Mouse (Mus musculus): ENCODE measurements around the gene Snx10.

Snx10 gene

GRCm38 (mm10) chr6:51585980-51586379, 62.3 kb downstream of the Snx10 start:
- peak; percentile 58 for DNase-seq (ENCODE audit: low spot score)

- no peak for DNase-seq (ENCODE audit: low spot score)
Observed at GRCm38 (mm10) chr6:51587266-51587665, 63.6 kb downstream of the Snx10 start.

GRCm38 (mm10) chr6:51591264-51591663, 67.6 kb downstream of the Snx10 start:
- no peak for DNase-seq (ENCODE audit: low spot score)

GRCm38 (mm10) chr6:51591844-51592243, 68.1 kb downstream of the Snx10 start:
- no peak for DNase-seq (ENCODE audit: low spot score)

GRCm38 (mm10) chr6:51592356-51593115, 68.8 kb downstream of the Snx10 start:
- peak; percentile 78 for DNase-seq (ENCODE audit: low spot score)

GRCm38 (mm10) chr6:51593446-51594035, 69.8 kb downstream of the Snx10 start:
- no peak for DNase-seq (ENCODE audit: low spot score)

GRCm38 (mm10) chr6:51594516-51594915, 70.8 kb downstream of the Snx10 start:
- no peak for DNase-seq (ENCODE audit: low spot score)

- no peak for DNase-seq (ENCODE audit: low spot score)
Observed at GRCm38 (mm10) chr6:51598058-51598457, 74.4 kb downstream of the Snx10 start.

- DNase-seq (ENCODE audit: low spot score): no peak
Observed at GRCm38 (mm10) chr6:51600412-51600811, 76.7 kb downstream of the Snx10 start.

- DNase-seq (ENCODE audit: low spot score): no peak
Observed at GRCm38 (mm10) chr6:51602341-51602740, 78.6 kb downstream of the Snx10 start.

- DNase-seq (ENCODE audit: low spot score): no peak
Observed at GRCm38 (mm10) chr6:51603691-51604090, 80.0 kb downstream of the Snx10 start.

GRCm38 (mm10) chr6:51606245-51606644, 82.5 kb downstream of the Snx10 start:
- DNase-seq (ENCODE audit: low spot score): no peak

- DNase-seq (ENCODE audit: low spot score): no peak
Observed at GRCm38 (mm10) chr6:51606803-51607202, 83.1 kb downstream of the Snx10 start.

GRCm38 (mm10) chr6:51611621-51612020, 87.9 kb downstream of the Snx10 start:
- DNase-seq (ENCODE audit: low spot score): no peak

- DNase-seq (ENCODE audit: low spot score): peak; percentile 16
Observed at GRCm38 (mm10) chr6:51612371-51613051, 88.8 kb downstream of the Snx10 start.

- DNase-seq (ENCODE audit: low spot score): no peak
Observed at GRCm38 (mm10) chr6:51613661-51614060, 90.0 kb downstream of the Snx10 start.

GRCm38 (mm10) chr6:51626843-51627242, 103.1 kb downstream of the Snx10 start:
- no peak for DNase-seq (ENCODE audit: low spot score)

GRCm38 (mm10) chr6:51629671-51630070, 106.0 kb downstream of the Snx10 start:
- DNase-seq (ENCODE audit: low spot score): no peak

- no peak for DNase-seq (ENCODE audit: low spot score)
Observed at GRCm38 (mm10) chr6:51630184-51630583, 106.5 kb downstream of the Snx10 start.

GRCm38 (mm10) chr6:51632928-51633662, 109.4 kb downstream of the Snx10 start:
- no peak for DNase-seq (ENCODE audit: low spot score)

GRCm38 (mm10) chr6:51633663-51634362, 110.1 kb downstream of the Snx10 start:
- DNase-seq (ENCODE audit: low spot score): no peak
